Mouse (Mus musculus): ENCODE results near the gene Tas2r144. TPM values are rescaled to one million over a fixed set of nuclear protein-coding genes. Genes with fewer than 3 reads are reported as not detected.

Tas2r144 gene
- total RNA-seq, 1 experiment = not detected

GRCm38 (mm10) chr6:42247173-42247572 is 32.0 kb downstream of the Tas2r144 start:
- in situ Hi-C loops (cut with MboI; ENCODE audit: low sequenced_read_pairs in 2 of 2, unreplicated experiment in 2 of 2) = no loop called here
- no peak overlapping the region for H3K9ac ChIP-seq (ENCODE audit: insufficient read depth, low read depth, low read length, poor library complexity, severe bottlenecking)
- TF ChIP-seq CHD2 (IDR thresholded peaks at IDR 0.05; ENCODE audit: low read depth, low read length) = no peak
- no peak for TF ChIP-seq HCFC1 (IDR thresholded peaks at IDR 0.05; ENCODE audit: borderline replicate concordance, insufficient read depth, low read length)
- TF ChIP-seq ZNF384 (IDR thresholded peaks at IDR 0.05; ENCODE audit: low read depth, low read length) = no peak
- TF ChIP-seq ZC3H11A (IDR thresholded peaks at IDR 0.05; ENCODE audit: borderline replicate concordance, low read depth, low read length) = no peak
- no peak overlapping the region for H3K27ac ChIP-seq (ENCODE audit: insufficient read depth, low read depth, low read length, poor library complexity, severe bottlenecking)
- peaks cover 0 to 2% of the 10 kb centered on the region in 2 experiments; a peak in 1 of 4 replicates for H3K4me1 ChIP-seq (ENCODE audit: control insufficient read depth in 2 of 2, insufficient read depth in 2 of 2, low read length in 2 of 2, poor library complexity in 1 of 2)
- no peak overlapping the region for H3K4me3 ChIP-seq (ENCODE audit: insufficient read depth in 1 of 2, low read depth in 1 of 2, low read length in 2 of 2, poor library complexity in 1 of 2, severe bottlenecking in 1 of 2)
- no peak for DNase-seq (ENCODE audit: low read depth, low spot score)
- H3K9me3 ChIP-seq (ENCODE audit: control insufficient read depth, insufficient read depth, low read depth, low read length) = no peaks in the 10 kb centered on the region
- H3K36me3 ChIP-seq (ENCODE audit: control insufficient read depth, insufficient read depth, low read length, poor library complexity, severe bottlenecking) = no peaks in the 10 kb centered on the region

GRCm38 (mm10) chr6:42247981-42248380 is 32.9 kb downstream of the Tas2r144 start:
- H3K27ac ChIP-seq (ENCODE audit: insufficient read depth, low read depth, low read length, poor library complexity, severe bottlenecking) = no peak overlapping the region
- H3K4me1 ChIP-seq (ENCODE audit: control insufficient read depth in 2 of 2, insufficient read depth in 2 of 2, low read length in 2 of 2, poor library complexity in 1 of 2) = peaks cover 0 to 2% of the 10 kb centered on the region in 2 experiments; a peak in 1 of 4 replicates
- DNase-seq (ENCODE audit: low read depth, low spot score) = no peak
- no peak overlapping the region for H3K9ac ChIP-seq (ENCODE audit: insufficient read depth, low read depth, low read length, poor library complexity, severe bottlenecking)
- no peak overlapping the region for H3K4me3 ChIP-seq (ENCODE audit: insufficient read depth in 1 of 2, low read depth in 1 of 2, low read length in 2 of 2, poor library complexity in 1 of 2, severe bottlenecking in 1 of 2)
- in situ Hi-C loops (cut with MboI; ENCODE audit: low sequenced_read_pairs in 2 of 2, unreplicated experiment in 2 of 2) = no loop called here
- no peaks in the 10 kb centered on the region for H3K9me3 ChIP-seq (ENCODE audit: control insufficient read depth, insufficient read depth, low read depth, low read length)
- TF ChIP-seq HCFC1 (IDR thresholded peaks at IDR 0.05; ENCODE audit: borderline replicate concordance, insufficient read depth, low read length) (no peak), MAFK (IDR thresholded peaks at IDR 0.05; ENCODE audit: insufficient read depth, low read depth, low read length) (no peak), ZC3H11A (IDR thresholded peaks at IDR 0.05; ENCODE audit: borderline replicate concordance, low read depth, low read length) (no peak), CHD2 (IDR thresholded peaks at IDR 0.05; ENCODE audit: low read depth, low read length) (no peak), ZNF384 (IDR thresholded peaks at IDR 0.05; ENCODE audit: low read depth, low read length) (no peak)
- no peaks in the 10 kb centered on the region for H3K36me3 ChIP-seq (ENCODE audit: control insufficient read depth, insufficient read depth, low read length, poor library complexity, severe bottlenecking)

- Histone ChIP-seq H3K27ac (ENCODE audit: insufficient read depth, low read depth, low read length, poor library complexity, severe bottlenecking) (no peak overlapping the region), H3K4me1 (ENCODE audit: control insufficient read depth in 2 of 2, insufficient read depth in 2 of 2, low read length in 2 of 2, poor library complexity in 1 of 2) (peaks cover 0 to 2% of the 10 kb centered on the region in 2 experiments; a peak in 1 of 4 replicates), H3K36me3 (ENCODE audit: control insufficient read depth, insufficient read depth, low read length, poor library complexity, severe bottlenecking) (no peaks in the 10 kb centered on the region), H3K4me3 (ENCODE audit: insufficient read depth in 1 of 2, low read depth in 1 of 2, low read length in 2 of 2, poor library complexity in 1 of 2, severe bottlenecking in 1 of 2) (no peak overlapping the region), H3K9ac (ENCODE audit: insufficient read depth, low read depth, low read length, poor library complexity, severe bottlenecking) (no peak overlapping the region), H3K9me3 (ENCODE audit: control insufficient read depth, insufficient read depth, low read depth, low read length) (no peaks in the 10 kb centered on the region)
- in situ Hi-C loops (cut with MboI; ENCODE audit: low sequenced_read_pairs in 2 of 2, unreplicated experiment in 2 of 2) = no loop called here
- no peak for DNase-seq (ENCODE audit: low read depth, low spot score)
- TF ChIP-seq ZC3H11A (IDR thresholded peaks at IDR 0.05; ENCODE audit: borderline replicate concordance, low read depth, low read length) (no peak), CHD2 (IDR thresholded peaks at IDR 0.05; ENCODE audit: low read depth, low read length) (no peak), HCFC1 (IDR thresholded peaks at IDR 0.05; ENCODE audit: borderline replicate concordance, insufficient read depth, low read length) (no peak), MAFK (IDR thresholded peaks at IDR 0.05; ENCODE audit: insufficient read depth, low read depth, low read length) (no peak), ZNF384 (IDR thresholded peaks at IDR 0.05; ENCODE audit: low read depth, low read length) (no peak)
Observed at GRCm38 (mm10) chr6:42251791-42252190, 36.7 kb downstream of the Tas2r144 start.

GRCm38 (mm10) chr6:42253103-42253502 is 38.0 kb downstream of the Tas2r144 start:
- in situ Hi-C loops (cut with MboI; ENCODE audit: low sequenced_read_pairs in 2 of 2, unreplicated experiment in 2 of 2) = no loop called here
- H3K36me3 ChIP-seq (ENCODE audit: control insufficient read depth, insufficient read depth, low read length, poor library complexity, severe bottlenecking) = no peaks in the 10 kb centered on the region
- H3K9ac ChIP-seq (ENCODE audit: insufficient read depth, low read depth, low read length, poor library complexity, severe bottlenecking) = no peak overlapping the region
- H3K9me3 ChIP-seq (ENCODE audit: control insufficient read depth, insufficient read depth, low read depth, low read length) = no peaks in the 10 kb centered on the region
- no peak overlapping the region for H3K27ac ChIP-seq (ENCODE audit: insufficient read depth, low read depth, low read length, poor library complexity, severe bottlenecking)
- H3K4me1 ChIP-seq (ENCODE audit: control insufficient read depth in 2 of 2, insufficient read depth in 2 of 2, low read length in 2 of 2, poor library complexity in 1 of 2) = no peaks in the 10 kb centered on the region
- no peak for TF ChIP-seq ZC3H11A (IDR thresholded peaks at IDR 0.05; ENCODE audit: borderline replicate concordance, low read depth, low read length)
- no peak for TF ChIP-seq MAFK (IDR thresholded peaks at IDR 0.05; ENCODE audit: insufficient read depth, low read depth, low read length)
- TF ChIP-seq ZNF384 (IDR thresholded peaks at IDR 0.05; ENCODE audit: low read depth, low read length) = no peak
- TF ChIP-seq HCFC1 (IDR thresholded peaks at IDR 0.05; ENCODE audit: borderline replicate concordance, insufficient read depth, low read length) = no peak
- TF ChIP-seq CHD2 (IDR thresholded peaks at IDR 0.05; ENCODE audit: low read depth, low read length) = no peak
- no peak overlapping the region for H3K4me3 ChIP-seq (ENCODE audit: insufficient read depth in 1 of 2, low read depth in 1 of 2, low read length in 2 of 2, poor library complexity in 1 of 2, severe bottlenecking in 1 of 2)
- no peak for DNase-seq (ENCODE audit: low read depth, low spot score)
